Mouse (Mus musculus) limb, embryonic 14.5 days (tissue): Measurements from ENCODE around the gene Klk6. TPM values are rescaled to one million over a fixed set of nuclear protein-coding genes. Genes with fewer than 3 reads are reported as not detected.

Experiments
- ATAC-seq: fragments of 200-750 bp; cut with Nextera tagmentation; 2 replicates; pipeline ENCODE4 v1.8.0; 2017; ENCODE audit warnings: low read depth, moderate number of reproducible peaks, moderate TSS enrichment; ENCODE audit not compliant: low FRiP score
- DNase-seq: peaks from one replicate; pipeline ENCODE4 v3.0.0-alpha.2; 2015; ENCODE audit warnings: low spot score
- H3K27ac ChIP-seq: fragments of 300-500 bp; sonication (generic); replicated peaks from 2 replicates; pipeline ENCODE4 v1.5.1; 2014; ENCODE audit warnings: low read depth, mild to moderate bottlenecking, low read length, moderate library complexity, mixed read lengths
- H3K27me3 ChIP-seq: fragments of 300-500 bp; sonication (generic); 2 replicates; pipeline ENCODE4 v1.6.1; 2014; ENCODE audit warnings: low read length, mixed read lengths; ENCODE audit not compliant: control insufficient read depth, insufficient read depth
- H3K36me3 ChIP-seq: fragments of 300-500 bp; sonication (generic); 2 replicates; pipeline ENCODE4 v1.6.1; 2014; ENCODE audit warnings: mild to moderate bottlenecking, low read length, moderate library complexity, mixed read lengths; ENCODE audit not compliant: control insufficient read depth, insufficient read depth
- H3K4me1 ChIP-seq: fragments of 300-500 bp; sonication (generic); 2 replicates; pipeline ENCODE4 v1.6.1; 2014; ENCODE audit warnings: antibody characterized with exemption, low read length, mixed read lengths; ENCODE audit not compliant: control insufficient read depth, insufficient read depth
- H3K4me2 ChIP-seq: fragments of 300-500 bp; sonication (generic); replicated peaks from 2 replicates; pipeline ENCODE4 v1.6.1; 2014; ENCODE audit warnings: low read depth, mild to moderate bottlenecking, low read length, moderate library complexity; ENCODE audit not compliant: severe bottlenecking
- H3K4me3 ChIP-seq: fragments of 300-500 bp; sonication (generic); replicated peaks from 2 replicates; pipeline ENCODE4 v1.5.1; 2014; ENCODE audit warnings: low read length
- H3K9ac ChIP-seq: fragments of 300-500 bp; sonication (generic); 2 replicates; pipeline ENCODE4 v1.6.1; 2014; ENCODE audit warnings: mild to moderate bottlenecking, low read depth, low read length, moderate library complexity; ENCODE audit not compliant: severe bottlenecking
- H3K9me3 ChIP-seq: fragments of 300-500 bp; sonication (generic); 2 replicates; pipeline ENCODE4 v1.6.1; 2016; ENCODE audit warnings: low read length; ENCODE audit not compliant: control insufficient read depth
- POLR2A ChIP-seq: fragments of 200-500 bp; IDR thresholded peaks from 2 replicates; pipeline ENCODE4 v1.8.0; 2012; ENCODE audit warnings: inconsistent platforms, mild to moderate bottlenecking, moderate library complexity, borderline replicate concordance; ENCODE audit not compliant: insufficient read depth, insufficient read length; ENCODE audit errors: extremely low read depth
- WGBS: fragments of 180-500 bp; shearing (Covaris S2); extraction: QIAGEN DNeasy Blood & Tissue Kit; methylation state at CpG from one replicate; pipeline ENCODE4 v1.1.7; 2014; 5-methylcytosine and 5-hydroxymethylcytosine counted together
- polyA plus RNA-seq, 2 experiments: library from polyadenylated mRNA; depleted of rRNA in 1 of 2; stranded (reverse) in 1 of 2; unstranded in 1 of 2; fragments of >200 nt; fragmentation: Nextera tagmentation in 1 of 2; extraction: Ambion mirVana in 1 of 2; gene quantifications; 2 replicates each; pipeline versions ENCODE4 v1.2.1 to v1.2.3; 2012 to 2014

Klk6 gene
- polyA plus RNA-seq, 2 experiments = not detected

GRCm38 (mm10) chr7:43797333-43797769 is 26.9 kb upstream of the Klk6 start, which contains the start of gene Klk8:
TSS of gene Klk8 (plus strand) at chr7:43797577.
- DNase-seq (no peak), ATAC-seq (peak; percentile 34; the same call in 1 of the 2 replicates)
- peak within 1 kb of the TSS; percentile 79 for H3K4me2 ChIP-seq
- H3K36me3 ChIP-seq = no peaks in the 10 kb centered on the region
- peak within 1 kb of the TSS; percentile 46 for H3K9ac ChIP-seq
- H3K4me1 ChIP-seq = peaks cover 11% of the 10 kb centered on the region; the same call in 1 of the 2 replicates
- no peak for TF ChIP-seq POLR2A
- peak within 1 kb of the TSS; percentile 48 for H3K4me3 ChIP-seq
- H3K27ac ChIP-seq = no peak within 1 kb of the TSS
- H3K27me3 ChIP-seq = peaks cover 7% of the 10 kb centered on the region; the same call in 1 of the 2 replicates
- H3K9me3 ChIP-seq = no peaks in the 10 kb centered on the region
- WGBS = 1% methylated on average over 27 of the region's 28 CpGs

GRCm38 (mm10) chr7:43797844-43798462 is 26.3 kb upstream of the Klk6 start:
- no peak overlapping the region for H3K27ac ChIP-seq
- H3K27me3 ChIP-seq = peaks cover 7% of the 10 kb centered on the region; the same call in 1 of the 2 replicates
- 41% methylated on average over 13 of the region's 13 CpGs for WGBS
- ATAC-seq = 0 out of 2 replicates have a peak, but pooled peaks have one; percentile 30
- H3K4me3 ChIP-seq = peak overlapping the region; percentile 48
- no peak for TF ChIP-seq POLR2A
- H3K4me1 ChIP-seq = peaks cover 11% of the 10 kb centered on the region; the same call in 1 of the 2 replicates
- no peak for DNase-seq
- peak overlapping the region; percentile 46 for H3K9ac ChIP-seq
- no peaks in the 10 kb centered on the region for H3K36me3 ChIP-seq
- H3K9me3 ChIP-seq = no peaks in the 10 kb centered on the region
- peak overlapping the region; percentile 79 for H3K4me2 ChIP-seq

- peaks cover 7% of the 10 kb centered on the region; the same call in 1 of the 2 replicates for H3K27me3 ChIP-seq
- H3K9me3 ChIP-seq = no peaks in the 10 kb centered on the region
- H3K4me2 ChIP-seq = no peak overlapping the region
- H3K4me3 ChIP-seq = no peak overlapping the region
- peaks cover 11% of the 10 kb centered on the region; the same call in 1 of the 2 replicates for H3K4me1 ChIP-seq
- no peak overlapping the region for H3K27ac ChIP-seq
- 60% methylated on average over 7 of the region's 7 CpGs for WGBS
- no peaks in the 10 kb centered on the region for H3K36me3 ChIP-seq
- ATAC-seq = no peak
- H3K9ac ChIP-seq = no peak overlapping the region
- DNase-seq = no peak
- TF ChIP-seq POLR2A = no peak
Observed at GRCm38 (mm10) chr7:43799876-43800275, 24.4 kb upstream of the Klk6 start.

- DNase-seq = no peak
- no peak for ATAC-seq
- 37% methylated on average over 5 of the region's 5 CpGs for WGBS
Observed at GRCm38 (mm10) chr7:43810994-43811393, 13.3 kb upstream of the Klk6 start, which contains the start of gene Klk7. TSS of gene Klk7 (plus strand) at chr7:43811294.

GRCm38 (mm10) chr7:43815211-43815610 is 9.1 kb upstream of the Klk6 start:
- H3K9ac ChIP-seq = no peak overlapping the region
- H3K27me3 ChIP-seq = no peaks in the 10 kb centered on the region
- TF ChIP-seq POLR2A = no peak
- ATAC-seq (no peak), DNase-seq (no peak)
- H3K4me3 ChIP-seq = no peak overlapping the region
- H3K4me1 ChIP-seq = no peaks in the 10 kb centered on the region
- no peaks in the 10 kb centered on the region for H3K9me3 ChIP-seq
- no peaks in the 10 kb centered on the region for H3K36me3 ChIP-seq
- H3K27ac ChIP-seq = no peak overlapping the region
- 85% methylated on average over 7 of the region's 7 CpGs for WGBS
- no peak overlapping the region for H3K4me2 ChIP-seq

More at GRCm38 (mm10) chr7:43810994-43811393, 13.3 kb upstream of the Klk6 start, which contains the start of gene Klk7:
- Histone ChIP-seq H3K4me1 (no peaks in the 10 kb centered on the region), H3K27me3 (no peaks in the 10 kb centered on the region), H3K4me2 (no peak within 1 kb of the TSS), H3K36me3 (no peaks in the 10 kb centered on the region), H3K4me3 (no peak within 1 kb of the TSS), H3K9me3 (no peaks in the 10 kb centered on the region), H3K9ac (no peak within 1 kb of the TSS), H3K27ac (no peak within 1 kb of the TSS)
- TF ChIP-seq POLR2A = no peak
